Mouse (Mus musculus) heart, adult 2 months (tissue): ENCODE measurements around the gene Gadd45gip1. TPM values are rescaled to one million over a fixed set of nuclear protein-coding genes. Genes with fewer than 3 reads are reported as not detected.

Experiments used
- DNase-seq, 2 experiments: peaks; one replicate each; pipeline ENCODE4 v3.0.0; 2021
- H3K27ac ChIP-seq: fragments of 200-600 bp; 2 replicates; pipeline ENCODE4 v1.8.1; 2022
- H3K27me3 ChIP-seq: fragments of 200-500 bp; 2 replicates; pipeline ENCODE4 v1.6.1; 2012; ENCODE audit warnings: mild to moderate bottlenecking, low read length, inconsistent platforms, mixed read lengths; ENCODE audit not compliant: control insufficient read depth, insufficient read depth
- H3K36me3 ChIP-seq: fragments of 200-500 bp; 2 replicates; pipeline ENCODE4 v1.6.1; 2012; ENCODE audit warnings: low read length, inconsistent platforms; ENCODE audit not compliant: control insufficient read depth, insufficient read depth
- H3K4me1 ChIP-seq: fragments of 200-500 bp; 2 replicates; pipeline ENCODE4 v1.6.1; 2011; ENCODE audit warnings: low read length; ENCODE audit not compliant: control insufficient read depth, insufficient read depth
- H3K4me3 ChIP-seq: fragments of 200-600 bp; 2 replicates; pipeline ENCODE4 v1.8.1; 2022
- H3K79me2 ChIP-seq: fragments of 200-500 bp; replicated peaks from 2 replicates; pipeline ENCODE4 v1.6.1; 2012; ENCODE audit warnings: mild to moderate bottlenecking, inconsistent platforms, low read length, moderate library complexity, mixed read lengths; ENCODE audit not compliant: control insufficient read depth, insufficient read depth
- H3K9ac ChIP-seq: fragments of 200-500 bp; 2 replicates; pipeline ENCODE4 v1.6.1; 2012; ENCODE audit warnings: low read depth, mild to moderate bottlenecking, control low read depth, inconsistent platforms, low read length, mixed read lengths
- CTCF ChIP-seq: fragments of 200-600 bp; IDR thresholded peaks from 2 replicates; pipeline ENCODE4 v1.8.1; 2022; ENCODE audit warnings: antibody characterized with exemption, mild to moderate bottlenecking, moderate library complexity
- EP300 ChIP-seq: fragments of 200-500 bp; IDR thresholded peaks from 2 replicates; pipeline ENCODE4 v1.6.1; 2011; ENCODE audit warnings: low read depth, low read length, control low read depth; ENCODE audit not compliant: insufficient read depth
- POLR2A ChIP-seq: fragments of 200-500 bp; IDR thresholded peaks from 2 replicates; pipeline ENCODE4 v1.6.1; 2011; ENCODE audit warnings: mild to moderate bottlenecking, low read depth, low read length, control low read depth; ENCODE audit not compliant: insufficient read depth
- whole genome bisulfite sequencing: fragments of 180-500 bp; shearing (Covaris S2); methylation state at CpG from one replicate; pipeline ENCODE4 v1.1.7; 2018; 5-methylcytosine and 5-hydroxymethylcytosine counted together
- intact Hi-C: fragments of 180-260 bp; cut with DNase I; formaldehyde crosslinking; loops from one replicate; pipeline ENCODE4 v1.15.1; 2025
- polyA plus RNA-seq: library from polyadenylated mRNA; depleted of rRNA; stranded (reverse); fragments of >200 nt; gene quantifications from 2 replicates; pipeline ENCODE4 v1.2.3, GENCODE M21; 2012
- total RNA-seq, 2 experiments: library from RNA; stranded (reverse); gene quantifications; 2 replicates each; pipeline ENCODE4 v1.2.3; 2021

The Gadd45gip1 gene
- total and polyA plus RNA-seq, 3 experiments: 21.2 to 29.7 (median 27.4) TPM

GRCm38 (mm10) chr8:84832034-84832717 lies 854 bp downstream of the Gadd45gip1 start:
- peak; percentile 87 to 91 for DNase-seq
- H3K27ac ChIP-seq: peak overlapping the region; percentile 94
- peaks cover 2% of the 10 kb centered on the region; the same call in 1 of the 2 replicates for H3K36me3 ChIP-seq
- H3K79me2 ChIP-seq: no peaks in the 10 kb centered on the region
- intact Hi-C loops: loop anchor here (2.0 kb wide), 1 partner anchor 25 kb away; the partner anchor contains the start of gene Farsa
- TF ChIP-seq EP300 (no peak), POLR2A (peak; percentile 76), CTCF (no peak)
- WGBS: under 1% methylated on average over 59 of the region's 59 CpGs
- peak overlapping the region; percentile 89 for H3K4me3 ChIP-seq
- H3K4me1 ChIP-seq: no peaks in the 10 kb centered on the region; the same call in 1 of the 2 replicates
- peak overlapping the region; percentile 98 for H3K9ac ChIP-seq
- no peaks in the 10 kb centered on the region for H3K27me3 ChIP-seq

GRCm38 (mm10) chr8:84832759-84833742 lies 1.7 kb downstream of the Gadd45gip1 start:
- peak overlapping the region; percentile 94 for H3K27ac ChIP-seq
- H3K36me3 ChIP-seq: peaks cover 2% of the 10 kb centered on the region; the same call in 1 of the 2 replicates
- no peaks in the 10 kb centered on the region; the same call in 1 of the 2 replicates for H3K4me1 ChIP-seq
- peak overlapping the region; percentile 98 for H3K9ac ChIP-seq
- no peaks in the 10 kb centered on the region for H3K27me3 ChIP-seq
- intact Hi-C loops: loop anchor here (2.0 kb wide), 1 partner anchor 24 kb away; the partner anchor contains the start of gene Farsa
- no peak for TF ChIP-seq POLR2A
- no peak for TF ChIP-seq EP300
- 0 out of 2 replicates have a peak, but pooled peaks have one; percentile 17 for TF ChIP-seq CTCF
- peak overlapping the region; percentile 89 for H3K4me3 ChIP-seq
- DNase-seq: no peak
- WGBS: 46% methylated on average over 10 of the region's 10 CpGs
- no peaks in the 10 kb centered on the region for H3K79me2 ChIP-seq

GRCm38 (mm10) chr8:84834002-84834865 lies 2.9 kb downstream of the Gadd45gip1 start:
- no peak overlapping the region for H3K4me3 ChIP-seq
- 81% methylated on average over 19 of the region's 19 CpGs for WGBS
- no peak for DNase-seq
- no peaks in the 10 kb centered on the region for H3K79me2 ChIP-seq
- TF ChIP-seq POLR2A: no peak
- TF ChIP-seq EP300: no peak
- H3K27me3 ChIP-seq: no peaks in the 10 kb centered on the region
- H3K27ac ChIP-seq: no peak overlapping the region
- H3K9ac ChIP-seq: no peak overlapping the region
- intact Hi-C loops: no loop called here
- H3K4me1 ChIP-seq: no peaks in the 10 kb centered on the region; the same call in 1 of the 2 replicates
- peaks cover 2% of the 10 kb centered on the region; the same call in 1 of the 2 replicates for H3K36me3 ChIP-seq

GRCm38 (mm10) chr8:84834866-84835855 lies 3.8 kb downstream of the Gadd45gip1 start:
- Histone ChIP-seq H3K9ac (no peak overlapping the region), H3K27me3 (no peaks in the 10 kb centered on the region), H3K4me3 (no peak overlapping the region), H3K36me3 (peaks cover 5% of the 10 kb centered on the region; the same call in 1 of the 2 replicates), H3K27ac (no peak overlapping the region), H3K79me2 (no peaks in the 10 kb centered on the region), H3K4me1 (no peaks in the 10 kb centered on the region; the same call in 1 of the 2 replicates)
- intact Hi-C loops: no loop called here
- TF ChIP-seq CTCF (no peak), POLR2A (no peak), EP300 (no peak)
- peak in 1 of 2 experiments; percentile 29 for DNase-seq
- 44% methylated on average over 10 of the region's 10 CpGs for WGBS
